Mouse (Mus musculus) liver, postnatal 0 days (tissue): ENCODE measurements around the gene Fcgrt.

Experiments
- CTCF ChIP-seq: sonication (generic); IDR thresholded peaks from 2 replicates; pipeline ENCODE4 v1.5.1; 2016; ENCODE audit warnings: antibody characterized with exemption, low read depth
- EP300 ChIP-seq: IDR thresholded peaks from 2 replicates; pipeline ENCODE4 v1.6.1; 2016; ENCODE audit warnings: antibody characterized with exemption, low read depth, mild to moderate bottlenecking

DNA sequence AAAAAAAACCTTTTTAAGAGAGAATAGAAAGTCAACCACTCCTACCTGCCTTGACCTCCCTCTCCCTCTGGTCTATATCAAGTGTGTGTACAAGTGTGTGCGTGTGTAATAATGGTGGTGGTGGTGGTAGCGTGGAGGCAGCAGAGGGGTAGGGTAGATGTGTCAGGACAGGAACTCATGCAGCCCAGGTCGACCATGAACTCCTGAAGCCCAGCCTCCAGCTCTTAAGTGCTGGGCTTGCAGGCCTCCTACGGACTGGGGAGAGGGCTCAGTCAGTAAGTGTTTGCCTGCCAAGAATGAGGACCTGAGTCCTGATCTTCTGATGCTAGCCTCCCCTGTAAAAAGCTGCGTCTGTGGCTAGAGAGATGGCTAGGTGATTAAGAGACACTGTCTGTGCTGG lies 1.3 kb upstream of the Fcgrt start:
- TF ChIP-seq CTCF: no peak
- TF ChIP-seq EP300: no peak
